Mouse (Mus musculus) limb, embryonic 15.5 days (tissue): Measurements from ENCODE around the gene Iyd. TPM values are rescaled to one million over a fixed set of nuclear protein-coding genes. Genes with fewer than 3 reads are reported as not detected.

Source experiments
- polyA plus RNA-seq: library from polyadenylated mRNA; unstranded; fragments of >200 nt; fragmentation: Nextera tagmentation; extraction: Ambion mirVana; gene quantifications from 2 replicates; pipeline ENCODE4 v1.2.1, GENCODE M21; 2015

Gene Iyd
- polyA plus RNA-seq, 1 experiment from 2014 or later = 1.4 TPM

Other genes with a start within 250 kb of the Iyd start
- gene Ppp1r14c, start 174.2 kb upstream of the Iyd start, polyA plus RNA-seq = 14.4 and 18.9 TPM in 2 replicates
- 15.1 and 19.3 TPM in 2 replicates for gene Plekhg1, start 200.1 kb downstream of the Iyd start, polyA plus RNA-seq